Mouse (Mus musculus) heart, adult 2 months (tissue): ENCODE results near the gene Nrtn. TPM values are rescaled to one million over a fixed set of nuclear protein-coding genes. Genes with fewer than 3 reads are reported as not detected.

Source experiments
- DNase-seq, 2 experiments: peaks; one replicate each; pipeline ENCODE4 v3.0.0; 2021
- H3K27ac ChIP-seq: fragments of 200-600 bp; 2 replicates; pipeline ENCODE4 v1.8.1; 2022
- H3K27me3 ChIP-seq: fragments of 200-500 bp; 2 replicates; pipeline ENCODE4 v1.6.1; 2012; ENCODE audit warnings: mild to moderate bottlenecking, low read length, inconsistent platforms, mixed read lengths; ENCODE audit not compliant: control insufficient read depth, insufficient read depth
- H3K36me3 ChIP-seq: fragments of 200-500 bp; 2 replicates; pipeline ENCODE4 v1.6.1; 2012; ENCODE audit warnings: low read length, inconsistent platforms; ENCODE audit not compliant: control insufficient read depth, insufficient read depth
- H3K4me1 ChIP-seq: fragments of 200-500 bp; 2 replicates; pipeline ENCODE4 v1.6.1; 2011; ENCODE audit warnings: low read length; ENCODE audit not compliant: control insufficient read depth, insufficient read depth
- H3K4me3 ChIP-seq: fragments of 200-600 bp; 2 replicates; pipeline ENCODE4 v1.8.1; 2022
- H3K79me2 ChIP-seq: fragments of 200-500 bp; replicated peaks from 2 replicates; pipeline ENCODE4 v1.6.1; 2012; ENCODE audit warnings: mild to moderate bottlenecking, inconsistent platforms, low read length, moderate library complexity, mixed read lengths; ENCODE audit not compliant: control insufficient read depth, insufficient read depth
- H3K9ac ChIP-seq: fragments of 200-500 bp; 2 replicates; pipeline ENCODE4 v1.6.1; 2012; ENCODE audit warnings: low read depth, mild to moderate bottlenecking, control low read depth, inconsistent platforms, low read length, mixed read lengths
- CTCF ChIP-seq: fragments of 200-600 bp; IDR thresholded peaks from 2 replicates; pipeline ENCODE4 v1.8.1; 2022; ENCODE audit warnings: antibody characterized with exemption, mild to moderate bottlenecking, moderate library complexity
- EP300 ChIP-seq: fragments of 200-500 bp; IDR thresholded peaks from 2 replicates; pipeline ENCODE4 v1.6.1; 2011; ENCODE audit warnings: low read depth, low read length, control low read depth; ENCODE audit not compliant: insufficient read depth
- POLR2A ChIP-seq: fragments of 200-500 bp; IDR thresholded peaks from 2 replicates; pipeline ENCODE4 v1.6.1; 2011; ENCODE audit warnings: mild to moderate bottlenecking, low read depth, low read length, control low read depth; ENCODE audit not compliant: insufficient read depth
- WGBS: fragments of 180-500 bp; shearing (Covaris S2); methylation state at CpG from one replicate; pipeline ENCODE4 v1.1.7; 2018; 5-methylcytosine and 5-hydroxymethylcytosine counted together
- intact Hi-C: fragments of 180-260 bp; cut with DNase I; formaldehyde crosslinking; loops from one replicate; pipeline ENCODE4 v1.15.1; 2025
- polyA plus RNA-seq: library from polyadenylated mRNA; depleted of rRNA; stranded (reverse); fragments of >200 nt; gene quantifications from 2 replicates; pipeline ENCODE4 v1.2.3, GENCODE M21; 2012
- total RNA-seq, 2 experiments: library from RNA; stranded (reverse); gene quantifications; 2 replicates each; pipeline ENCODE4 v1.2.3; 2021

The Nrtn gene
- total and polyA plus RNA-seq, 3 experiments, result 24.4 to 49.3 (median 26.8) TPM

DNA sequence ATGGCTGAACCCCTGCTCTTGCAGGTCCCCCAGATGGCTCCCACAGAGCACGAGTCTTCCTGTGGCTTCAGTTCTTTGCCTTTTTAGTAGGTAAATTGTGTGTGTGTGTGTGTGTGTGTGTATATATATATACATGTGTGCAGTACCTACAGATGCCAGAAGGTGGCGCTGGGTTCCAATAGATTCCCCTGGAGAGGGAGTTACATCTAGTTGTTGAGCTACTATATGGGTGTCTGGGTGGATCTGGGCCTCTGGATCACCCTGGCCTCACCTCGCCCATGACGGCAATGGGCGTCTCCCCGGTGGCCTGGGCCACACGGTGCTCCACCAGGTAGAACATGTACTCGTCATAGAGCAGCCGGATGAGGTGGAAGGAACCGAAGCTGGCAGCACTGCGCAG lies 20.2 kb upstream of the Nrtn start:
- no peaks in the 10 kb centered on the region for H3K79me2 ChIP-seq
- TF ChIP-seq EP300 (no peak), CTCF (peak; percentile 49)
- H3K4me3 ChIP-seq, result no peak overlapping the region
- no peaks in the 10 kb centered on the region for H3K36me3 ChIP-seq
- no peak overlapping the region for H3K27ac ChIP-seq
- H3K27me3 ChIP-seq, result no peaks in the 10 kb centered on the region
- no peak for DNase-seq
- H3K9ac ChIP-seq, result no peak overlapping the region
- WGBS, result 94% methylated on average over 11 of the region's 11 CpGs
- H3K4me1 ChIP-seq, result 0 out of 2 replicates have a peak, but pooled peaks cover 3% of the 10 kb centered on the region
- intact Hi-C loops, result no loop called here

DNA sequence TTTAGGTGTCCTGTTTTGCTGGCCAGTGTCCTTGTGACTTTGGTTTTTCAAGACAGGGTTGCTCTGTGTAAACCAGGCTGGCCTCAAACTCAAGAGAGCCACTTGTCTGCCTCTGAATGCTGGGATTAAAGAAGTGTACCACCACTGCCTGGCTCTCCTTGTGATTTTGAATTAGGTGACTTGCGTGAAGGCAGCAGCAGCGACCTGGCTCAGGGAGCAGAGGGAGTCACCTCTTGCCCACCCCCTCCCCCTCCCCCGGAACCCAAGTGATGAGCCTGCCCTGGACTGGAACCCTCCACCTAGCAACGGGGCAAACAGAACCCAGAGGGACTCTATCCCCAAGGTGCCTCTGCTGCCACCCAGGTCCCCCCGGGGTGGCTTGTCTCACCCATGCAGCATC lies 12.6 kb upstream of the Nrtn start, which contains the start of gene Prr22:
Prr22 (plus strand) TSS at position 301 of the 400 bp plus-strand sequence.
- Histone ChIP-seq H3K27ac (no peak within 1 kb of the TSS), H3K79me2 (no peaks in the 10 kb centered on the region), H3K4me1 (peaks cover 2% of the 10 kb centered on the region; the same call in 1 of the 2 replicates), H3K4me3 (no peak within 1 kb of the TSS), H3K9ac (no peak within 1 kb of the TSS), H3K36me3 (no peaks in the 10 kb centered on the region), H3K27me3 (no peaks in the 10 kb centered on the region)
- TF ChIP-seq CTCF, result no peak
- no peak for TF ChIP-seq EP300
- TF ChIP-seq POLR2A, result no peak
- DNase-seq, result no peak
- 91% methylated on average over 5 of the region's 5 CpGs for WGBS
- intact Hi-C loops, result loop anchor here (5.0 kb wide), 1 partner anchor 62 kb away; the partner anchor contains the start of gene Rfx2

DNA sequence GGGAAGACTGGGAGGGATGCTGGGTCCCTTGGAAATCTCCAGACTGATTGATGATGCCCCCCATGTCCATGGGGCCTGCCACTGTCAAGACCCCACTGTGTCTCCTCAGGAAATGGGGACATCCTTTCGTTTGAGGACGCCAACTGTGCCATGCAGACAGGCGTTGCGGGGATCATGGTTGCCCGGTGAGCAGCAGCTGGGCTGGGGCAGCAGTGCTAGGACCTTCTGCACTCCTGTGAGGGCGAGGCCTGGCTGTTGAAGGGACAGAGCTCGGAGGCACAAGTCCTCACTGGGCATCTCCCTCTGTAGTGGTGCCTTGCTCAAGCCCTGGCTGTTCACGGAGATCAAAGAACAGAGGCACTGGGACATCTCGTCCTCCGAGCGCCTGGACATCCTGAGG lies 11.6 kb upstream of the Nrtn start:
- intact Hi-C loops, result loop anchor here (5.0 kb wide), 1 partner anchor 63 kb away; the partner anchor contains the start of gene Rfx2
- TF ChIP-seq EP300, result no peak
- TF ChIP-seq CTCF, result no peak
- no peak for TF ChIP-seq POLR2A
- H3K27ac ChIP-seq, result no peak overlapping the region
- no peaks in the 10 kb centered on the region for H3K36me3 ChIP-seq
- WGBS, result 92% methylated on average over 11 of the region's 11 CpGs
- H3K79me2 ChIP-seq, result no peaks in the 10 kb centered on the region
- no peak for DNase-seq
- H3K9ac ChIP-seq, result no peak overlapping the region
- no peak overlapping the region for H3K4me3 ChIP-seq
- H3K27me3 ChIP-seq, result no peaks in the 10 kb centered on the region
- H3K4me1 ChIP-seq, result peaks cover 4% of the 10 kb centered on the region; the same call in 1 of the 2 replicates

DNA sequence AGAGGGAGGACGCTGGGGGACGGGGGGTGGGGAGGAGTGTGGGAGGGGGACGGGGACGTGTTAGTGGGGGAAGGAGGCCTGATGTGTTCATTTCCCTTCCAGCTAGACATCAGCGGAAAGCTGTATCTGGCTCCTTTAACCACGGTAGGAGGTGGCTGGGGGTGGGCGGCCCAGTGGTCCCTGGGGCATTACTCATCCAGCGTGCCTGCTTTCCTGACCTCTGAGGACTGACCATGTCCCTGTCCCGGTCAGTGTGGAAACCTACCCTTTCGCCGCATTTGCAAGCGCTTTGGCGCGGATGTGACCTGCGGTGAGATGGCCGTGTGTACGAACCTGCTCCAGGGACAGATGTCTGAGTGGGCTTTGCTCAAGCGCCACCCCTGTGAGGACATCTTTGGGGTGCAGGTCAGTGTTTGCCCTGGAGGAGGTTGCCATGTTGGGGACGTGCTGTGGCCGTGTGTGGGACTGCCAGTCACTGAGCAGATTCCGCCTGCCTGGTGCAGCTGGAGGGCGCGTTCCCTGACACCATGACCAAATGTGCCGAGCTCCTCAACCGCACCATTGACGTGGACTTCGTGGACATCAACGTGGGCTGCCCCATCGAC lies 10.3 kb upstream of the Nrtn start:
- Histone ChIP-seq H3K27me3 (no peaks in the 10 kb centered on the region), H3K4me1 (peaks cover 12% of the 10 kb centered on the region), H3K9ac (no peak overlapping the region), H3K79me2 (no peaks in the 10 kb centered on the region), H3K27ac (no peak overlapping the region), H3K4me3 (no peak overlapping the region), H3K36me3 (no peaks in the 10 kb centered on the region)
- TF ChIP-seq CTCF (no peak), EP300 (no peak), POLR2A (no peak)
- intact Hi-C loops, result loop anchor here (5.0 kb wide), 1 partner anchor 65 kb away; the partner anchor contains the start of gene Rfx2
- DNase-seq, result no peak
- WGBS, result 89% methylated on average over 29 of the region's 29 CpGs

DNA sequence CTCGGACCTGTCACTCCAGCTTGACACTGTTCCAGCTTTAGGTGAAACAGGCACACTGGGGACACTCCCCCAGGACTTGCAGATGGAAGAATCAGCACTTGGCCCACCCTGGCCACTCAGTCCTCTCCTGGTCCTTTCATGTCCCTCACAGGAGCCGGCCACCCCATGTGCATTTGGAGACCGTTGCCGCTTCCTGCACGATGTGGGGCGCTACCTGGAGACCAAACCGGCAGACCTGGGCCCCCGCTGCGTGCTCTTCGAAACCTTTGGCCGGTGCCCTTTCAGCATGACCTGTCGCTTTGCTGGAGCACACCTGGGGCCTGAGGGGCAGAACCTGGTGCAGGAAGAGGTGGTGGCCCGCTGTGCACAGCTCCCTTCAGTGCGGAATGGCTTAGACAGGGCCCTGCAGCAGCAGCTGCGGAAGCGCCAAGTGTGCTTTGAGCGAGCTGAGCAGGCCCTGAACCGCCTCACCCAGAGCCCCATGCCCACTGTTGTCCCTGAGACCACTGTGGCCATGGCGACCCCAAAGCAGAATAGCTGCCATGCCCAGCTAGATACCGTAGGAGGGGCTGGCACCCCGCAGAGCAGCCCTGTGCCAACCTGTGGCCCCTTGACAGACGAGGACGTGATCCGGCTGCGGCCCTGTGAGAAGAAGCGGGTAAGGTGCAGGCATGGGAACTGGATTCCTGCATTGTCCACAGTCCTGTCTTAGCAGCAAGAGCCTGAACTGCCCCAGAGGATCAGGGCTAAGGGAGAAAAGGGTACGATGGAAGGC lies 9.5 kb upstream of the Nrtn start:
- 97% methylated on average over 27 of the region's 27 CpGs for WGBS
- Histone ChIP-seq H3K4me3 (no peak overlapping the region), H3K27me3 (no peaks in the 10 kb centered on the region), H3K36me3 (no peaks in the 10 kb centered on the region), H3K27ac (no peak overlapping the region), H3K9ac (no peak overlapping the region), H3K4me1 (peaks cover 14% of the 10 kb centered on the region), H3K79me2 (no peaks in the 10 kb centered on the region)
- no peak for TF ChIP-seq EP300
- TF ChIP-seq POLR2A, result no peak
- no peak for TF ChIP-seq CTCF
- DNase-seq, result no peak
- intact Hi-C loops, result loop anchor here (5.0 kb wide), 1 partner anchor 65 kb away; the partner anchor contains the start of gene Rfx2

DNA sequence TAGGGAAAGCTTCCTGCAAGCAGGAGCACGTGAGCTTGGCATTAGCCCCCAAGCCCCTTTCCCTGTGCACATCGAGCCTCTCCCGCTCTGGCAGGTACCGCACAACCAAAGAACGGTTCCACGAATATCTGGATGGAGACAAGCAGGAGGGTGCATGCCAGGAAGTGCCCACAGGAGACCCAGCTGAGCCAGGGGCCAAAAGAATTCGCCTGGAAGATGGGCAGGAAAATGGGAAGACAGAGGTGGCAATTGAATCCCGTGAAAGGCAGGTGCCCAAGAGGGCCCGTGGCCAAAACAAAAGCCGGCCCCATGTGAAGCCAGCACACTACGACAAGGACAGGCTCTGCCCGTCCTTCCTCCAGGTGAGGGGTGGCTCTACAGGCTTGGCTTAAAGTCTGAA lies 8.1 kb upstream of the Nrtn start:
- Histone ChIP-seq H3K36me3 (no peaks in the 10 kb centered on the region), H3K4me3 (peak overlapping the region; percentile 90), H3K27ac (peak overlapping the region; percentile 99), H3K27me3 (no peaks in the 10 kb centered on the region), H3K9ac (peak overlapping the region; percentile 43), H3K79me2 (no peaks in the 10 kb centered on the region), H3K4me1 (peaks cover 14% of the 10 kb centered on the region)
- intact Hi-C loops, result loop anchor here (5.0 kb wide), 1 partner anchor 67 kb away; the partner anchor contains the start of gene Rfx2
- WGBS, result 35% methylated on average over 12 of the region's 12 CpGs
- peak in 1 of 2 experiments; percentile 31 for DNase-seq
- TF ChIP-seq EP300, result no peak
- no peak for TF ChIP-seq CTCF
- TF ChIP-seq POLR2A, result no peak
